Mouse (Mus musculus): ENCODE results near the gene Grb2. TPM values are rescaled to one million over a fixed set of nuclear protein-coding genes. Genes with fewer than 3 reads are reported as not detected.

Grb2 gene
- total RNA-seq, 2 experiments from 2014 or later: 113 to 120 TPM

DNA sequence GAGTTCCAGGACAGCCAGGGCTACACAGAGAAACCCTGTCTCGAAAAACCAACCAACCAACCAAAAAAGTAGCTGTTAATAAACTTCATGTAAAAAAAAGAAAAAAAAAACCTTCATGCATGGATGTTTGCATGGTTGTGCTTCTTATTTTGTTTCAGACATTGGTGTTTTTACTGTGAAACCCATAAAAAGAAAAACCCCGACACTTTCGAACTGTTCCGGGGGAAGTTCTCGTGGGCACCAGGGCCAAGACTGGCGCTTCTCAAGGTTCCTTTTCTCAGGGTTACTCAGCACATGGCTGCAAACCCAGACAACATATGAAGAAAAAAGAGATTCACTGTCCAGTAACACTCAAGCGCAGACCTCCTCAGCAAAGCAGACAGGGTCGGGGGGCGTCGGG, 75.5 kb downstream of the Grb2 start:
- DNase-seq: no peak
- intact Hi-C loops (cut with DNase I): no loop called here

DNA sequence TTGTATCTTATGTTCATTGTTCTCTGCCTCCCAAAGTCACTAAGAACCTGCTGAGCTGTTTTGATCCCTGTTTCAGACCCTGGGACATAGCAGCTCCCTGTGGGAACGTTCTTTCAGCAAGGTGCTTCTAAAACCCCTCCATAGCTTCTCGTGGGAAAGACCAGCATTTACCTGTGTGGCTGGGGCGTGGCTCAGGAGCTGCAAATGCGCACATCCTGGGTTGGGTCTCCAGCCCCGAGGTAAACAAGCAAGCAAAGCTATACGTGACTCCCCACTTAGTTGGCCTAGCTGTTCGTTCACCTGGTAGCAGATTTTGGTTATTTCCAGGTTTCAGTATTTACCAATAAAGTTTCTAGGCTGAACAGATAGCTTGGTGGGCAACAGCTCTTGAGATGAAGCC, 76.2 kb downstream of the Grb2 start:
- DNase-seq: no peak
- intact Hi-C loops (cut with DNase I): no loop called here

DNA sequence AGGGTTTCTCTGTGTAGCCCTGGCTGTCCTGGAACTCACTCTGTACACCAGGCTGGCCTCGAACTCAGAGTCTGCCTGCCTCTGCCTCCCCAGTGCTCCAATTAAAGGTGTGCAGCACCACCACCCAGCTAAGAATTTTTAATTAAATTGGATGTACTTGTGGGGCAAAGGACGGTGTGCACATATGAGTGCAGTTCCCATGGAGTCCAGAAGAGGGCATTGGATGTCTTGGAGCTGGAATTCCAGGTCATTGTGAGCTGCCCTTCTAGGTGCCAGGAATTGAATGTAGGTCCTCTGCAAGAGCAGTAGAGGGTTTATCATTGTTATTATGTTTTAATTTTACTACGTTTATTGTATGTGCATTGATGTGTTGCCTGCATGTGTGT, 76.9 kb downstream of the Grb2 start:
- peak; percentile 40 to 65 for DNase-seq
- intact Hi-C loops (cut with DNase I): no loop called here

DNA sequence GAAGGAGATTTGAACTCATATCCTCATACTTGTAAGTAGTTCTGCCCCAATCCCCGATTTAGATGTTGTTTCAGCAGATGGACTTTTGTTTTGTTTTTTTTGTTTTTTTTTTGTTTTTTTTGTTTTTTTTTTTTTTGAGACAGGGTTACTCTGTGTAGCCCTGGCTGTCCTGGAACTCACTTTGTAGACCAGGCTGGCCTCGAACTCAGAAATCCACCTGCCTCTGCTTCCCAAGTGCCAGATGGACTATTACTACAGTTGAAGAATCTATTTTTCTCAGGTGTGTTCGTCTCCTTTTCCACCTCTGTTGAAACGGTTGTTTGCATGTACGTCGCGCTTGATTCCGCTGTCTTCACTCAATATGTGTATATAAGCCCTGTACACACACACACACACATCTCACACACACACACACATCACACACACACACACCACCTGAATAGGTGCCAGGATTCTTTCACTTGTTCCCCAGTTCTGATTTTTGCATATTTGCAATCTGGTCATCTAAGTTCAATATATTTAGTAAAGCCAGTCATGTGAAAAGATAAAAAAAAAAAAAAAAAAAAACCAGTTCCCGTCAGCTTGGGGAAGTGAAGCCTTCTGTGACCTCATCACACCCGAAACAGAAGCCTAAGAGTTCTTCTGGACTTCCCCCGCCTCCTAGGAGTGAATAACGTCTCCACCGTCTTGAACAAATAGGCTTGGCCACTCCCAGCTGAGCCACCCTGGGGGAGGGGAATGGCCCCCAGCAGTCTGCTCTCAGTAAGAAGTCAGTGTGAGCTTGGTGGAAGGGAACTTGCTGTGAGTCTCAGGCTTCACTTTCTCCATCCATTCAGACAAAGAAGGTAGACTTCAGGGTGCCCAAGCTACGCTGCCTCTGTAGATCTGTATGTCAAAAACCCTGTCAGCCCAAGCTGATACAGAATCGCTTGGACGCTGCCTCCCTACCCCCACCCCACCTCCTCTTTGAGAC, 77.6 kb downstream of the Grb2 start:
- intact Hi-C loops (cut with DNase I): no loop called here
- peak in 1 of 2 experiments; percentile 38 for DNase-seq

DNA sequence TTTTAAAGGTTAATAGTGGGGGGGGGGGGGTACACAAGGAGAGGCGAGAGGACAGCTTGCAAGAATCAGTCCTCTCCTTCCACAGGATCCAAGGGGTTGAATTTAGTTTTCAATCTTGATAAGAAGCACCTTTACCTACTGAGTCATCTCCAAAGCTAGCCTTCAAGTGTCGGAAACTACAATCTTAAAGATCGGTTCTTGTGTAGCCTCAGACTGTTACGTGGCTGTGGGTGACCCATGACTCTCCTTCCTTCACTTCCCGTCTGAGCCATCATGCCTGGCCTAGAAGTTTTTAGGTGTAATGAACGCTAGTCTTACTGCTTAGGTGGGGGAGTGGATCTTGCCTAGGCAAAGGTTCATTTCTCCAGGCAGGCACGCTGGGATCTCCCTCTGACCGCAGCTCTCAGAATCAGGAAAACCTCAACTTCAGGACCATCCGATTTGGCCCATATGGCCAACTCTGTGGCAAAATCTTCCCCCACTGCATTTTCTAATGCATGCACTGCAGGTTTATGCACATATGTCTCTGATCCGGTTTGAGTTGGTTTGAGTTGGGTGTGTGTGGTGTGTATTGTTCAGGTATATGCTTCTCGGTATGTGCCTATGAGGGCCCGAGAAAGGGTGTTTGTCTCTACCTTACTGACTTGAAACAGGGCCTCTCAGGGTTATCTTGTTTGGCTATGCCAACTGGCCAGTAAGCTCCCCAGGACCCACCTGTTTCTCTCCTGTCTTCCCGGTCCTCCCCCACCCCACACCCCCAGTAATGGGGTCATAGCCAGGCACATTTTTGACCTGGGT, 78.5 kb downstream of the Grb2 start:
- intact Hi-C loops (cut with DNase I): no loop called here
- DNase-seq: no peak

DNA sequence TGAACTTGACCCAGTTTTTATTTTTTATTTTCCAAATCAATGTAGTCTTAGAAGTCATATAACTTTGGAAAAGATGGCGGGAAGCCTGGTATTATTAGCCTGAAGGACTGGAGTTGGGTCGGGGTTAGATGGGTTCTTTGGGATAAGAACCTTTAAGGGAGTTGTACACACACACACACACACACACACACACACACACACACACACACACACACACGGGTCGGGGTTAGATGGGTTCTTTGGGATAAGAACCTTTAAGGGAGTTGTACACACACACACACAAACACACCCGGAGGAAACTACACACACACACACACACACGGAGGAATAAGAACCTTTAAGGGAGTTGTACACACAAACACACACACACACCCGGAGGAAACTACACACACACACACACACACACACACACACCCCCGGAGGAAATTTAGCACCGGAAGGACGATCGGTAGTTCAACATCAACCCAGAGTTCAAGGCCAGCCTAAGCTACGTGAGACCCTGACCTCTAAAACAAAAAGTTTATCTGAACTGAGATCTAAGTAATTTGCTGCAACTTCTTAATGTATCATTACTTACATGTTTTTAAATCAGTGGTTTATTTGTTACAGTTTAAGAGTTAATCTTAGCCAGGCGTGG, 79.8 kb downstream of the Grb2 start:
- intact Hi-C loops (cut with DNase I): no loop called here
- DNase-seq: no peak

DNA sequence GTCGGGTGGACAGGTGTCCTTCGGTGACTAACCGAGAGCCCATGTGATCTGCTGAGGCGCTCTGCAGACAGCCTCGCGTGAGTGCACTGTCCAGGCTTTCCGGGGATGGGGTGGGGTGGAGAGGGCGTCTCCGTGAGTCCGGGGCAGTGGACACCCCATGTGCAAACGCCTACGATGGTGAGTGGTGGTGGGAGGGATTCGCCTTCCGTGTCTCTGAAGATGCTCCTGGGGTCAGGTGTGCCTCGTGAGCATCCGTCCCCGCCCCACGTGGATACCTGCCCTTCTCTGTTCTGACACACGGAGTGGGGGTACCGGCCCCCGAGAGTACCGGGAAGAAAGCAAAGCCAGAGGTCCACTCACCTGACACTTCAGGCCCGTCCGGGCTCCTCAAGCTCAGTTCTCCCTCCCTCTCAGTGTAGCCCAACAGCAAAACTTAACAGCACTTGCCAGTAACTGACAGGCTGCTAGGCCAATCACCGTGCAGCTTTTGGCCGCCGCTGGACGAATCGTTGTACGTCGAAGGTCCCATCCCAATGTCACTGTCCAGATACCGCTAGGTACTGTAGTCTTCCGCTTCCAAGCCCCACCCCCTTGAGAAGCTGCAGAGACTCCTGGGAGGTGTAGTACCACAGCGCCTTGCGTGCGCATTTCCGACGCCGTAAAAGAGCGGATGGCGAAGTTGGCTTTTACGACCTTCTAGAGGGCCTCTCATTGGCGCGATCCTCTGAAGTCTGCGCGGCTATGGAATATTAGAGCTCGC, 80.5 kb downstream of the Grb2 start, which contains the start of gene Slc25a19:
Gene Slc25a19 (minus strand): TSS at position 591 of the 760 bp plus-strand sequence.
- intact Hi-C loops (cut with DNase I): no loop called here
- peak; percentile 98 for DNase-seq

DNA sequence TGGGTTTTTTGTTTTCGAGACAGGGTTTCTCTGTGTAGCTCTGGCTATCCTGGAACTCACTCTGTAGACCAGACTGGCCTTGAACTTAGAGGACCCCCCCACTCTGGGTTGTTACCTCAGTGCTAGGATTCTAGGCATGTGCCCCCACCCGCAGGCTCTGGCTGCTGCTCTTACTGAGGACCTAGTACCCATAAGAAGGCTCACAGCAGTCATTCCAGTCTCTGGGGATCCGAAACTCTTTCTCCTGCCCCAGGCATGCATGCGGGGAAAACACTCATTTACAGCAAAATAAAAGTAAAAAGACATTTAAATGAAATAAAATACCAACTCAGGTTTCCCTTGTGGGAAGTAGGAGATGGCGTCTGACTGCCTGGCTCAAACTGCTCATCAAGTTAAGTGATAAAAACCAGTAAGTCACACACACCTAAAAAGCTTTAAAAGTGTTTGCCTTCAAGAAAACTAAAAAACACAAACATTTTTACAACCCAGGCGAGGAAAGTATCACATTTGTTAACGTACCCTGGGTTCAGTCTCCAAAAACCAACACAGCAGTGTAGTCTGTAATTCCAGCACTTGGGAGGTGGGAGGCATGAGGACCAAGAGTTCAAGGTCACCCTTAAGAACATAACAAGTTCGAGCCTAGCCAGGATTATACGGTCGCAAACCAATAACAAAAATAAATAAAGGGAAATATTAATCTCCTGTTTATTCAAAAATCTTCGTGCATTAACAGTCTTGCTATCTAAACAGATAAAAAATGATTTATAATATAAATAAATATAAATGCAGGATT, 81.4 kb downstream of the Grb2 start:
- DNase-seq: no peak
- intact Hi-C loops (cut with DNase I): no loop called here

DNA sequence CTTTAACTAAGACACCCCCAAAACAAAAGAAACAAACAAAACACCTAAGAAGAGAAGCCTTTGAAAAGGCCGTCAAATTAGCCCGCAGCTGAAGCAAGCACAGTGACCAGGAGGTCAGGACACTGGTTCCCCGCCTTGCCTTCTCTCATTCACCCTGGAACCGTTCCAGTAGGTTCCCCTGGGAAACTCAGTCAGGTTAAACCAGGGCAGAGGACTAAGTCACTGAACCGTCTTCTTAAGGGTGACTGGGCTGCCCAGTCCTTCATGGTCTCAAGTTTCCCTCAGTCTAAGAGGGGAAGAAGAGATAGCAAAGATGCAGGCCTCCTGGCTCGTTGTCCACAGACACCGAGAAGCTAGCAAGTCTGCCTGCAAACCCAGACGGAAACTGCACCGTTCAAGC, 82.5 kb downstream of the Grb2 start:
- peak in 1 of 2 experiments; percentile 46 for DNase-seq
- intact Hi-C loops (cut with DNase I): no loop called here

DNA sequence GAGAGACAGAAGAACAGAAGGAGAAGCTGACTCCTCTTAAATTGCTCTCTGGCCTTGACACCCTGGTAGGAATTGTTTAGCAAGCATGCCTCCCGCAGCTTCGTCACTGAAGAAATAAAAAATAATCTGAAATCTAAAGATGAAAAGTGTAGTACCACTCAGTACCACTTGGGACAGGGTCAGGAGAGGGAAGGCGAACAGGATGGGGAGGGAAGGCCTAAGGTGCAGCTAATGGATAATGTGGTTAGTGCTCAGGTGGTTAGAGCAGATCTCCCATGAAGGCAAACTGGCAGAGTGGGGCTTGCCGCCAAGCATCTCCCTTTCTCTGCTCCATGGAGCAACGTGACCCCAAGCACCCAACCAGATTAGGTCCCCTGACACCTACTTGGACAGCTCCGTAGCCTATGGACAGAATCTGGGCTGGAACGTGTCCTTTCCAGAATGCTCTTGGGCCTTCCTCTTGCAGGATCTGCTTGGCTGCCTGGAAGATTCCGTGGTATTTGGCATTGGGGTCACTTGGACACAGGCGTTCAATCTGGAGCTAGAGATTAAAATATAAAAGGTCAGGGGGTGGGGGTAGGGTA, 84.8 kb downstream of the Grb2 start:
- no peak for DNase-seq
- intact Hi-C loops (cut with DNase I): no loop called here

DNA sequence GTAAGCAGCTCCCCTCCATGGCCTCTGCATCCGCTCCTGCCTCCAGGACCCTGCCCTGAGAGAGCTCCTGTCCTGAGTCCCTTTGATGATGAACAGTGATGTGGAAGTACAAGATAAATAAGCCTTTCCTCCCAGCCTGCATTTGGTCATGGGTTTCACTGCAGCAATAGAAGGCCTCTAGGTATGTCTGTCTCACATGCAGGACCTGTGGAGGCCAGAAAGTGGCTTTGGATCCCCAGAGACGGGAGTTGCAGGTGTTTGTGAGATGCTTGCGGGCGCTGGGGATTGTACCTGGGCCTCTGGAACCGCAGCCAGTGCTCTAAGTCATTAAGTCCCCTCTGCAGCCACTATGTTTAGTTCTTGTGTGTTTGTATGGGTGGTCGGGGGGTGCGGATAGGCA, 88.4 kb downstream of the Grb2 start:
- intact Hi-C loops (cut with DNase I): no loop called here
- DNase-seq: no peak

DNA sequence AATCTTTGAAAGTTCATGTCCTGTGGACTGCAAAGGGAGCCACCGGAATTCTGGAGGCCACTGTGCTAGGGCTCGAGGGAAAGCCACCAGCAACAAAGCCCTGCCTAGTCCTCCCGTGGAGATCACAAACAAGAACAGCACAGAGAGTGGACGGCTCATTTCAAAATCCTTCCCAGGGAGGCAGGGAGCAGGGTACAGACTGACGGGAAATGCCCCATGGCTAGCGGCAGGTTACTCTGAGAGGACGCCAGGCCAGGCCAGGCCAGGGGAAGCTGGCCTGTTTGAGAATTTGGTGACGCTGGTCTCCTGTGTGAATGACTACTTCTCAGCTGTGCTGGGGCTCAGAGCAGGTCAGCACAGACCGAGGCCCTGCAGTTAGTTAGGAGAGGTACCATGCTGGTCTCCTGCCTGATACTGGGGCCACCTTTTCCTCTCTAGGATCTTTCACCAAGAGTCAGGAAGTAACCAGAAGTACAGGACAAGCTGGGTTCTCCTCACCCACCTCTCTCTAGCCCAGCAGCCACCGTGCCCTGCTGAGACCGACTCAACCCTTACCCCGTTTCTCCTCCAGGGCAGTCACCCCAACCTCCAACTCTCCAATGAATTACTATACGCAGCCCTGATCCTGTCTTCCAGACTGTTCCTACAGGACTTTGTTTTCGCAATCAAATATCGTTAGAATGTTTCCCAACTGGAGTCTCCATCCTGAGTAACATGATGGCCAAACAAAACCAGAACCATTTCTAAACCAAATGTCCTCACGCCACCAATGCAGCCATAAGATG, 89.5 kb downstream of the Grb2 start:
- DNase-seq: no peak
- intact Hi-C loops (cut with DNase I): no loop called here

DNA sequence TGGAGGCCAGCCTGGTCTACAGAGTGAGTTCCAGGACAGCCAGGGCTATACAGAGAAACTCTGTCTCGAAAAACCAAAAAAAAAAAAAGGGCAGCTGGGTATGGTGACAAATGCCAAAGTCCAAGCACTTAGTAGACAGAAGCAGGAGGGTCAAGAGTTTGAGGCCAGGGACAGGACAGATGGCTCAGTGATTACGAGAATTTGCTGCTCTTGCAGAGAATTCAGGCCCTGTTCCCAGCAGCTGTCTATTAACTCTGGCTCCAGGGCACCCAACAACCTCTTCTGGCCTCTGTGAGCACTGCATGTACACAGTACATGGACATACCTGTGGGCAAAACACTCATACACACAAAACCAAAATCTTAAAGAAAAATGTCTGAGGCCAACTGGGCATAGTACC, 90.4 kb downstream of the Grb2 start:
- no peak for DNase-seq
- intact Hi-C loops (cut with DNase I): no loop called here

DNA sequence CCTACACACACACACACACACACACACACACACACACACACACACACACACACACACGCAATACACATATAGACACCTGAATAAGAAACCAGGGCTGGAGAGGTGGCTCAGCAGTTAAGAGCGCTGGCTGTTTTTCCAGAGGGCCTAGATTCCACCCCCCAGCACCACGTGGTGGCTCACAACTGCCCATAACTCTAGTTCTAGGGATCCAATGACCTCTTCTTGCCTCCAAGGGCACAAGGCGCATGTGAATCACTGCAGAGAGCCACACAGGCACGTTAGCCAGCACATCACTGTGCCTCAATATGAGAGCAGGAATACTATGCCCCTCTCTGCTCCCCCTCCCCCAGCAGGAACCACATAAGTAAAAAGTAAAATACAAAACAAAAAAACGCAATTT, 91.5 kb downstream of the Grb2 start:
- DNase-seq: no peak
- intact Hi-C loops (cut with DNase I): no loop called here

DNA sequence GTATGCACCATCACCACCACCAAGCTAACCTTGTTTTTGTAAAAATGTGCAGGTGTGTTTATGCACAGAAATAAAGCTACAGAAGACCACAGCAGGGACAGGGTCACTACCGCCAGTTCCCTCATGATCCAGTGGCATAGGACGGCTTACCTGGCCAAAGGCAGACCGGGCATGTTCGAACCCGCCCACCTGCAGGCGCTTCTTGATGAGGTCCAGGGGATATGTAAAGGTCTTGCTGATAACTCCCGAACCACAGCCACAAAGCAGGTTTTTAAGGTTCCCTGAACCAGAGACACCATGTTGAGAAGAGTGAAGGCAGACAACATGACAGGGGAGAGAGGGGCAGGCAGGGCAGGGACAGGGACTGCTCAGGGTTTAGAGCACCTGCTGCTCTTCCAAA, 92.0 kb downstream of the Grb2 start:
- intact Hi-C loops (cut with DNase I): no loop called here
- DNase-seq: no peak

DNA sequence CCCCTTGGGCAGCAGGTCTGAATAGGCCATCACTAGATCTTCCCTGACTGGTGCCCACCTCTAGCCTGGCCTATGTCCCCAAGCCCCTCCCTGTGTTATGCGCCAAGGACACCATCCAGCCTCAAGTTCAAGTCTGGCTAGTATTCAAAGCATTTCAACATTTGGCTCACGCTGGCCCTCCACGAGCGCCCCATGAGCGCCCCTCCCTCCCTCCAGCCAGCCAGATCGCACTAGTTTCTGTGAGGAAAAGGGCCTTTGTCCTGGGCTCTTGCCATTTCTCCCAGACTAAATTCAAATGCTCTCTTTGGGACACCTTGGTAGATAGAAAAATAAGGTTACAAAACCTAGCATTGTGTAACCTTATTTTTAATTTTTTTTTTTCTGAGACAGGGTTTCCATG, 92.5 kb downstream of the Grb2 start:
- intact Hi-C loops (cut with DNase I): no loop called here
- peak in 1 of 2 experiments; percentile 29 for DNase-seq

DNA sequence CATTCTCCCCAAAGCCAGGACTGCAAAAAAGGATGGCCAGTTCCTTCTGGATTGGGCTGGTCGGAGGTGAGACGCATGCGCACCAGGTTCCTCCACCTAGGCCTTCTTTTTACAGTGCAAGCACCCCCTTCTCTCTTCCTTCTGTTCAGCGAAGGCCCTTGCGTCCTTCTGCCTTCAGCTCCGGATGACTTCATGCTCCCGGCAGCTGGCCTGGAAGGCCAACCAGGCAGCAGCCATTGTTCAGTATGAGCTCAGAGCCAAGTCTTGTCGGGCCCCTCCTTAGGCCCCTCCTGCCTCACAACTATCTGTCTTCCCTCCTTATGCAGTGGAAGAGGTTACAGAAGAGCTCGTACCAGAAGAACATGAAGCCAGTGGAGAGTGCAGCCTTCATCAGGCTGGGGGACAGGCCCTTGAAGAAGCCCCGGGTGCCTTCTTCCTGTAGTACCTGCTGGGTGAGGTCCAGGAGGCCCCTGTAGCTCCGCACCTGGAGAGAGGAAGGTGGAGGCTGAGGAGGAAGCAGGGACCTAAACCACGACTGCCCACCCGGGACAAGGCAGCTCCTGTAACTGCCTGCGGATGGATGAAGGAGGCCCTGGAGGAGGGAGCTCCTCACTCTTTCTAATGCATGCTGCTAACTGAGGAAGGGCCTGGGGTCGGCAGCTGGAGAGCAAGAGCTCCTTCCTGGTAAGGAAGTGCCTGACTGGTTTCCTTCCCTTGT, 93.1 kb downstream of the Grb2 start:
- intact Hi-C loops (cut with DNase I): no loop called here
- DNase-seq: peak; percentile 39 to 54

Data from heart, postnatal 14 days (tissue).